Mouse (Mus musculus) frontal cortex, postnatal 36 days (tissue): Measurements from ENCODE around the gene Ndst2.
"Not testable (repeated sequence)": the region's sequence is repeated elsewhere in the genome, so short reads cannot be mapped to it uniquely, and the experiment has no call there.

Source experiments
- DNase-seq, 2 experiments: peaks; one replicate each; pipeline ENCODE4 v3.0.0; 2022; ENCODE audit warnings: low spot score in 2 of 2

Gene Ndst2

DNA sequence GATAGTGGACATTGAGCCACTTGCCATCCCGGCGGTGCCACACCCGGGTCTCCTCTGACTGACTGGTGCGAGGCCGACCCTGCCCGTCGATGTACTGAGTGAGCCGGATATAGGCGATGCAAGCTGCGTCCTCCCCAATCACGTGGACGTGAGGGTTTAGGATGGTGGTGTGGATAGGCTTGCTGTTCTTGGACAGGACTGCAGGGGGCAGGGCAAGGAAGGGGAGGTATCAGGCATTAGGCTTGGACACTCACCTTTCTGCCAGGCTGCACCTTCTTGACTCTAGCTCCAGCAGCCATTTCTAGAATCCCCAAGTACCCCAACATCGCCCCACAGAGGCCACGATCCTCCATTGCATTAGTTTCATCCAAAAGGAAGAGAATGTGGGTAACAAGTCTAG is 2.9 kb upstream of the Ndst2 start:
- no peak for DNase-seq

DNA sequence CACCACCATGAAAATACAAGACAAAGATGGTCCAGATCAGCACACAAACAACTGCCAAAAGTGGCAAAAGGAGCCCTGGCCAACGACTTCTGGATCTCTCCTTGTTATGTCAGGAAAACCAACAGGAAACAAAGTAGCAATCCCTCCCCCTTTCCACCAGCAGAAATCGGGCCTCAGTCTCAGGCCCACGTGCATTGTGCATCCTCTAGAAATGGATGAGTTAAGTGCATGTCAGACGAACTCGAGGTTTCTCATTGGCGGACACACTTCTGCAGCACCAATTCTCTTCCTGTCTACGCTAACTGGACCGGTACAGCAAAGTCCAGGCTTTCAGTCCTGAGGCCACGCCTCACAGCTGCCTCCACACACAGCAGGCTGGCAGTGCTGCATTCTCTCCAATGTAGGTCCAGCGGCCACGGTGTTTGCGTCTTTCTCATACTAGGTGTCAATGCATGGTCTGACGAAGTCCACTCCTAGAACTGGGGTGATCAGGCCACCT is 1.6 kb upstream of the Ndst2 start:
- no peak for DNase-seq

DNA sequence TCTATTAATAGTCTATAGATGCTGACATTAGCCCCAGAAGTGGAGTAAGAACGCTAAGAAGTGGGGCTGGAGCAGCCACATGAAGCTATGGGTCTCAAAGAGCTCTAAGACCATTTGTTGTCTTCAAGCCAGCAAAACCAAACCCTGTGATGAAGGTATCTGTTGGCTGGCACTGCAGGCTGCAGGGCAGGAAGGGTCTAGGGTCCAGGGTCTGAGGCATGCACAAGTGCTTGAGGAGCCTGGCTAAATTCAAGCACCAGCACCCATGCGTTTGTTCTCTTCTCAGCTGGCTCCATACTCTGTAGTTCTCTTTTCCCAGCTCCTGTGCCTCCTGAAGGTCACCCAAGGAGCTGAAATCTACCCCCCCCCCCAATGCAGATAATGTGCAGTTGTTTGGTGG is 690 bp upstream of the Ndst2 start:
- no peak for DNase-seq

DNA sequence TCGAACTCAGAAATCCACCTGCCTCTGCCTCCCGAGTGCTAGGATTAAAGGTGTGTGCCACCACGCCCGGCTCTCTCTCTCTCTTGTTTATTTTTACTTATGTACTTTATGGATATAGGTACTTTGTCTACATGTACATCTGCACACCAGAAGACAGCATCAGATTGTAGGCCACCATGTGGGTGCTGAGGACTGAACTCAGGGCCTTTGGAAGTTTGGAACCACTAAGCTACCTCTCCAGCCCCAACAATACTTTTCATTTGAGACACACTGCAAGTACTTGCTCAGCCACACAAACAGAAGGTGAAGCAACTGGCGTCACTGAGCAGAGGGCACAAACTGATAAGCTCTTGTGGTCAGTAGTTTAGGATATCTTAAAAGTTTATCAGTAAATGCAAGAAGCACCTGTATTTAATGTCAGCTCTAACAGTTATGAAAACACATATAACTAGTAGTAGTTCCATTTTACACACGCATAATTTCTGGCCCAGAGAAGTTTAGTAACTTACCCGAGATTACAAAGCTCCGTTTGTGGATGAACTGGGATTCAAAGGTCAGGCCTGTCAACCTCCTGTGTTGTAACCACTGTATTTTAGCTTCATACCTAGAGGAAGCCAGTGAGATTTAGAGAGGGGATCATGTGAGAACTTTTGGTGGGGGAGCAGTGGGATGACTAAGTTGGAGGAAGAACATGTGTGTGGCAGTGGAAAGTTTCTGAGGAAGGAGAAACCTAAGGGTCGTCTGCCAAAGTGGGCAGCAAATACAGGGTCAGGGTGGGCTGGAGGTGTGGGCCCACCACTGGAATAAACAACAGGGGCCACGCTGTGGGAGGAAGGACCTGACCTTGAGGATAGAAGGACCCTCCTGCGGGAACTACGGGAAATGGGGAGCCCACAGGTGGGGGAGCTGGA is 1.1 kb downstream of the Ndst2 start:
- no peak for DNase-seq

DNA sequence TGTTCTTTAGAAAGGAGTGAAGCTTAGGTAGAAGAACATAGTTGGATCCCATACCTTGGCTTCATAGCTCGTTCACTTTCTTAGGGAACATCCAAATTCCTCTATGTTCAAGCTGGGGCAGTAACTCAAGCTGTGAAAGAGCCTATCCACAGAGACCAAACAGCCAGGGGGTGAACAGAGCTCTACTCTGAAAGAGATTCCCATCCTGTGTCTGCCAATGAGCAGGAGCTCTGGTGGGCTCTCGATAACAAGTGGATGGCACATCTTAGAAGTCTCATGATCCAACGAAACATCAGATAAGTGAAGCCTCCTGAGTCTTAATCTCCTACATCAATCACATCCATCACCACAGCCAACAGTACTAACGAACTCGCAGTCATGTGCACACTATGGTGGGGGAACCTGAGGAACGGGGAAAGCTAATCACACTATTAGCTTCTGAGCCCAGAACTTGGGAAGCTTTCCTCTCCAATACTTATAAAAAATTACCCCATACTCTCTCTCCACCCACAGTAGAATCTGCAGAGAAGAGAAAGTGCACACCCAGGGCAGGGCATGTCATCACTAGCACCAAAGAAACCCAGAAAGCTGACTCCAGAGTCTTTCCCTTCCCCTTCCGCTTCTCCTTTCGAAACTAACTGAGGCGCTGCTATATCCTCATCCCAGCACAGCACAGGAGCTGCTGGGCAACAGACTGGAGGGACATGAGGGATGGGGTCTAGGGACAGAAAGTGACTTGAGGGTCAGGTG is 3.3 kb downstream of the Ndst2 start:
- DNase-seq = no peak

DNA sequence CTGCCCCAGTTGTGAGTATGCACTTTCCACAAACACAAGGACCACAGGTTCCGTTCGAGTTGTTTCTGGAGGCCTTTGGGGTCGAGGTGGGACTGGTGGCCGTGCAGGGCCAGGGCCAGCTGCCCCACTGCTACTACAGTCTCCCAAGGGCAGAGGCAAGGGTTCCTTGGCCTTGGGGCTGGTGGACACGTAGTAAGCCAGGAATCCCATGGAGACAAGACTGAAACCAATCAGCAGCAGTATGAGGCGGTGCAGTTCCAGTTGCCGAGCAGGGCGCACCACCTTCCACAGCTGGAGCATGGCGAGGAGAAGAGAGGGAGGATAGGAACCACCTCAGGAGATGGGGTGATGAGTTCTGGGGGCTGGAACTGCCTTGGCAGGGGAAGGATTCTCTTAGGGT is 4.5 kb downstream of the Ndst2 start:
- no peak for DNase-seq

DNA sequence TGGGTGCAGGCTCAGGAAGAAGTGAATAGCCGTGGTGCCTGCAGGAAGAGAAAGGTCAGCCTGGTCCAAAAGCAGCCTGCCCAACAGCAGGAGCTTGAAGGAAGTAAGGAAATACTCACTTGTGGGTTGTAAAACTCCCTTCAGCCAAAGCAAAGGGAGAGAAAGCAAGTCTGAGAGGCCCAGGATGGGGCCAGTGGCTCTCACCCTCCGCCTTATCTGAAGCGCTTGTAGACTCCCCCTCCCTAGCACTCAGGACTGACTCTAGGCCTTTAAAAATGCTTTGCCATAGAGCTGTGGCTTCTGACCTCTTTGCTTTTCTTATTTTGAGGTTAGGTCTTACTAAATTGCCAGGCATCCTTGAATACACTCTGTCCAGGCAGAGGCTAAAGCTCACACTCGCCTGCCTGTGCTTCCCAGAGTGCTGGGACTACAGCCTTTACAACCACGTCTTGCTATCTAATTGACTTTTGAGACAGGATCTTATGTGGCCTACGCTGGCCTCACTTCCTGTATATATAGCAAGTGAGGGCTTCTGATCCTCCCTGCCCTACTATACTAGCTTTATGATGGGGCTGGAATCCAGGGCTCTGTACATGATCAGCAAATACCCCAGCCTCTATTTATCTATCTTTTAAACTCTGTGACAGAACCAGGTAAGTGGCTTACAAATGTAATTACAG is 8.6 kb downstream of the Ndst2 start:
- DNase-seq = no peak

DNA sequence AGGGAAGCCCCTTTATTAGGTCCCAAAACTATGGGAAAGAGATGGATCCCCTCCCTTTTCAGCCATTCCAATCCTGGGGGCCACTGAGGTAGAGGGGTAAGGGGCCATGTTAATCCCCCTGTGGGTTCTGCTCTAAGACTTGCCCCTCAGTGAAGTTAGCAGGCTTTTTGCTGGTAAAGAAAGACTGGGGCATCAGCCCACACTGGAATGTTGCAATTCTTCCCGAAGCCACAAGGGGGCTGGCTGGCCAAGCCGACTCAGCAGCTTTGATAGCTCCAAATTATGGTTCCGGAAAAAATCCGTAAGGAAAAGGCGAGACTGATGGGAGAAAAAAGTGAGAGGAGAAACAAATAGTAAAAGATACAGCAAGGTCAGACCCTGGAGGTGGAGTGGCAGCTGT is 10.3 kb downstream of the Ndst2 start:
- DNase-seq = peak; percentile 61 to 75

DNA sequence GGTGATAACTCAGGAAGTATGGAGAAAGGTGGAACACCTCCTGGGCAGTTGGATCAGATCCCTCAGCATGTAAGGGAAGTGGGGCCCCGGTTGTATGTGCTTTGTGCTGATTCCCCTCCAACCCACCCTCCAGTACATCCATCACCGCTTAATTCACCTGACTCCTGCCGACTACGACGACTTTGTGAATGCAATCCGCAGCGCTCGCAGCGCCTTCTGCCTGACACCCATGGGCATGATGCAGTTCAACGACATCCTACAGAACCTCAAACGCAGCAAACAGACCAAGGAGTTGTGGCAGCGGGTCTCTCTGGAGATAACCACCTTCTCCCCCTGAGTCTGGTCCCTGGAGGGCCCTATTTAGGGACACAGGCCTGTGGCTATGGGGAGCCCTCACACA is 11.4 kb downstream of the Ndst2 start:
- DNase-seq = no peak

DNA sequence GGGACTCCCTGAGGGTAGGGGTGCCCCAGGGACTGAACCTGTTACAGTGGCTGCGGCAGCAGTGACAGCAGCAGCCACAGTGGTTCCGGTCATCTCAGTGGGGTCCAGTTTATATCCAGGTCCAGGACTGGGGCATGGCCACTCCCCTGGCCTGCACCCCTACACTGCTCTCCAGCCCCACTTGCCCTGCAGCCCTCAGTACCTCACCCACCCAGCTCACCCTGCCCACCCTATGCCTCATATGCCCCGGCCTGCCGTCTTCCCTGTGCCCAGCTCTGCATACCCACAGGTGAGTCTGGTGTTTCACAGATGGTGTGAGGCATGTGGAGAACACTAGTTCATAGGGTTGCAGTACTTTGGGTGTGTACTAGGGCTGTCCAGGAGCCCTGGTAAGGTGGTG is 13.0 kb downstream of the Ndst2 start:
- no peak for DNase-seq

DNA sequence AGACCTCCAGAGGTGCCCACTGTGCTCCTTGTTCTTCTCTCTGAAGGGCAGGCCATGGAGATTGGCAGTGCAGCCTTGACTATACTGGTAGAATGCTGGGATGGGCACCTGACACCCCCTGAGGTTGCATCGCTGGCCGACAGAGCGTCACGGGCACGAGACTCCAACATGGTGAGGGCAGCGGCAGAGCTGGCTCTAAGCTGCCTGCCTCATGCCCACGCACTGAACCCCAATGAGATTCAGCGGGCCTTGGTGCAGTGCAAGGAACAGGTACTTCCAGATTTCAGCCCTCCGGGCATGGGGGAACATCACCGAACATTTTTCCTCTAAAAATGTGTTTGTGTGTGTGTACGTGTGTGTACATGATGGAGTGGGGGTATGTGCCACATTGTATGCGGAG is 14.6 kb downstream of the Ndst2 start:
- DNase-seq = no peak

DNA sequence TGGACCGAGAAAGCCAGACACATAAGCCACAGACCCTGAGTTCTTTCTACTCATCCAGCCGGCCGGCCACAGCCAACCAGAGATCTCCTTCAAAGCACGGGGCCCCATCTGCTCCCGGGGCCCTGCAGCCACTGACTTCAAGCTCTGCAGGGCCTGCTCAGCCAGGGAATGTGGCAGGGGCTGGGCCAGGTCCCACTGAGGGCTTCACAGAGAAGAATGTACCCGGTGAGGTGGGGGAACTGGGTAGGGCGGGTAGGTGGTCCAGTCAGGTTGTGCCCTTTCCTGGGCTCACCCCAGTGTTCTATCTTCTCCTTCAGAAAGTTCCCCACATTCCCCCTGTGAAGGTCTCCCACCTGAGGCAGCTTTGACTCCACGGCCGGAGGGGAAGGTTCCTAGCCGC is 15.9 kb downstream of the Ndst2 start:
- DNase-seq = no peak

DNA sequence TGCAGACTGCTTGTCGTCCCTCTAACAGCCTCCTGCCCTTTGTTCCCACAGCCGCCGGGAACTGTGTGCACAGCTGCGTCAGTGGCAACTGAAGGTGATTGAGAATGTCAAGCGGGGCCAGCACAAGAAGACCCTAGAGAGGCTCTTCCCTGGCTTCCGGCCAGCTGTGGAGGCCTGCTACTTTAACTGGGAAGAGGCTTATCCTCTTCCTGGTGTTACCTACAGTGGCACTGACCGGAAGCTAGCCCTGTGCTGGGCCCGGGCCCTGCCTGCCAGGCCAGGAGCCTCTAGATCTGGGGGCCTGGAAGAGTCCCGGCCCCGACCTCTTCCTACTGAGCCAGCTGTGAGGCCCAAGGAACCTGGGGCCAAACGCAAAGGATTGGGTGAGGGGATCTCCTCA is 20.5 kb downstream of the Ndst2 start:
- no peak for DNase-seq

DNA sequence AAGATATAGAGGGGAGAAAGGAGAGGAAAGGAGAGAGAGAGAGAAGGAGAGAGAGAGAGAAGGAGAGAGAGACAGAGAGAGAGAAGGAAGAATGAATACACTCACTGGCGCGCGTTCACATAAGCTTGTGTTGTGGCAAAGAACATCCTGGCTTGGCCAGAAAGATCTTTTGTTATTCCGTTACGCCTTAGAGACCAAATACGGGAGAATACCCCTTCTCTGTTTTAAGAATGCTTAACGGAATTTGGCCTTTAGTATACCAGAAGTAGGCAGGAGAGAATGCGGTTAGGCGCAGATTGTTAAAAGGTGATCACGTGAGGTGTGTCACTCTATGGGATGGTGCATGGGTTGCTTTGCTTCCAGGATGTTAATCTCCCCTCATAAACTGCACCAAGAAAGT is 26.1 kb downstream of the Ndst2 start:
- DNase-seq = no peak

DNA sequence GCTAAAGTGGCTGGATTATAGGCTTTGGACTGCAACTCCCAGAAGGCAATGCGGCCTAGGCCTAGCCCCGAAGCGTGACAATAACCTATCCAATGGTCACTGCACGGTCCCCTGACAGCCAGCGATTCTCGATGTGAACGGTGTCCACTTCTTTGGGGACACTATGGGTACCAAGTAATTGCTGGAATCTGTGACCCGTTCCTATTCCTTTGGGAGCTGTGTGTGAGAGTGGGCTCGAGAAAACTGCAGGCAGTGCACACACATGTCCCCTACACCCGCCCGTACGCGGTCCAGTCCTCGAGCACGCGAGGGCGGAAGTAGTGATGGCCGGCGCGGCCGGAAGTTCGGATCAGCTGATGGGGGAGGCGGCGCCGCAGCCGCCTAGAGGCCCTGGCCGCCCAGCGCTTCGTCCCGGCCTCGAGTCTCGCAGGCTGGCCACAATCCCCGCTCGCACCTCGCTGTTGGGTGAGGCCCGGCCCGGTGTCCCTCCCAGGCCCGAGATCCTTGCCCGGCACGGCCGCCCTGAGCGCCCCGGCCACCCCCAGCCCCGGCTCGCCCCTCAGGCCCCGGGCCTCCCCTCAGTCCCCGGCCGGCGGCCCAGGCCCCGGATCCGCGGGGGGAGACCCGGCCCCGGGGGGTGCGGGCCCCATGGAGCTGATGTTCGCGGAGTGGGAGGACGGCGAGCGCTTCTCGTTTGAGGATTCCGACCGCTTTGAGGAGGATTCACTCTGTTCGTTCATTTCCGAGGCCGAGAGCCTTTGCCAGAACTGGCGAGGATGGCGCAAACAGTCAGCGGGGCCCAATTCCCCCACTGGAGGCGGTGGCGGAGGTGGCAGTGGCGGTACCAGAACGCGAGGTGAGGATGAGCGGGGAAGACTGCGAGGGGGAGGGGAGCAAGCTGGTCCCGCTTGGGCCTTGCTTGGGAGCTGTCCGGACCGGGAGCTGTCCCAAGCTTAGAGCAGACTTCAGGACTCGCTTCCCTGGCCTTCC is 26.9 kb downstream of the Ndst2 start, which contains the start of gene Zswim8:
Zswim8 (plus strand) TSS at position 352 of the 990 bp plus-strand sequence.
- DNase-seq = peak; percentile 93 to 94

DNA sequence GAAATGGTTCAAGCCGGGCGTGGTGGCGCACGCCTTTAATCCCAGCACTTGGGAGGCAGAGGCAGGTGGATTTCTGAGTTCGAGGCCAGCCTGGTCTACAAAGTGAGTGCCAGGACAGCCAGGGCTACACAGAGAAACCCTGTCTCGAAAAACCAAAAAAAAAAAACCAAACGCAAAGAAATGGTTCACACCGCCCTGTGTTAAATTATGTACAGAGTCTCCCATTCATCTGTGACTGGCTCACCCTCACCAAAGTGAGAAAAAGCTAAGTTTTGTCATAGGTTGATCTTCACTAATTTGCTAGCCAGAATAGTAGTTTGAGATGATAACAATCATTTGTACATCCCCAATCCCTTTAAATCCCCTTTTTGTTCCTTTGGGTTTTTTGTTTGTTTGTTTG is 30.9 kb downstream of the Ndst2 start:
- DNase-seq = not testable (repeated sequence)

DNA sequence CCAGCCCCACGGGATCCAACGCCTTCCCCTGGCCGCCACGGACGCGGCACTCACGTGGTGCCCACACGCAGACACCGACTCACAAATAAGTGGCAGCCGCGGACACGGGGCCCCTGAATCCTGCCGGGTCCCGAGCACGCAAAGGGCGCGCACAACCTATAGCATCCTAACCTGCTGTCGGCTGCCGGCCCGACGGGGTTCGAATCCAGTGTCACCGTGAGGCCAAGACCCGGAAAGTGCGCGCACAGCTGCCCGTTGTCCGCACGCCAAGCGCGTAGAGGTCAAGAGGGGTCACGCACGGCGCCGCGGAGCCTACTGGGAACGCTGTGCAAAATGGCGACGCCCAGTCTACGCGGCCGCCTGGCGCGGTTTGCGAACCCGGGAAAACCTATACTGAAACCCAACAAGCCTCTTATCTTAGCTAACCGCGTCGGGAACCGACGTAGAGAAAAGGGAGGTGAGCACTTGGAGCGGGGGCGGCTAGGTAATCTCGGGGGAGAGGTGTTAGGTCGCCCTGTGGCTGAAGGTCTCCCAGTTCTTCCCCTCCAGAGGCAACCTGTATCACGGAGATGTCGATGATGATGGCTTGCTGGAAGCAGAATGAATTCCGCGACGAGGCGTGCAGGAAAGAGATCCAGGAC is 31.5 kb downstream of the Ndst2 start, which contains the start of gene Chchd1:
Chchd1 (plus strand) TSS at position 266 of the 641 bp plus-strand sequence.
- DNase-seq = peak; percentile 92 to 94

DNA sequence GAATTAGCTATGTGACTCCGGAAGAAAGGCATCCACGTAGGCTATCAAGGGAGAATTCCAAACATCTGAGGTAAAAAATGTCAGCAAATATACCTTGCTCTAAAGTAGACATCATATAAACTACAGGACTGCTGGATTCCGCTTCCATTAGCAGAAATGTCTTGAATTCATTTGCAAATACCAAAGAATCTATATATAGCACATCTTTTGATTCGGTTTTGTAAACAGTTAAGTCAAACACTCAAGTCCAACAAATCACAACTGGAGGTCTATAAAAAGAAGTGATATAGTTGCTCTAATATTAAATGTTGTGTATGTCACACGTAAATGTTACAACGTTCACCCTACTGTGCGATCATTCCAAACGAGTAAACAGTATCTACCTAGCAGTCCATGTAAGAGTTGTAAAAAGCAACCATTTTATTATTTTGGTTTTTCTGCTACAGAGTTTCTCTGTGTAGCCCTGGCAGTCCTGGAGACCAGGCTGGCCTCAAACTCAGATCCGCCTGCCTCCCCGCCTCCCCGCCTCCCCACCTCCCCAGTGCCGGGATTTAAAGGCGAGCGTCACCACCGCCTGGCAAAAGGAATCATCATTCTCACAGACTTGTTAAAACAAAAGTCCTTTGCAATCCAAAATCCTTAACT is 32.1 kb downstream of the Ndst2 start:
- DNase-seq = no peak

DNA sequence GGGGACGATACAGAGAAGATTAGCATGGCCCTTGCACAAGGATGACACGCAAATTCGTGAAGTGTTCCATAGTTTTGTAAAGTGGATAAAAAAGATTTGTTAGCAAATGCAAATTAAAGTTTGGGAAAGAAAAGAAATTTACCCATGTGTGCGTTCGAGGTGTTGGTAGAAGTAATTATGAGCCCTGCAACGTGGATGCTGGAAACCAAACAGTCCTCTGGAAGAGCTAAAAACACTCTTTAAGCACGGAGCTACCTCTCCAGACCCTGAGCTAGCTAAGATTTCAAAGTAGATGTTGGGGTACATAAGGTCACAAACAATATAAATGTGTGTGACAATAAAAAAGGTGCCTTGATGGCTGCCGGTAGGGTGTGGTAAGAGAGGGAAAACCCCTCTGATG is 32.8 kb downstream of the Ndst2 start:
- no peak for DNase-seq

DNA sequence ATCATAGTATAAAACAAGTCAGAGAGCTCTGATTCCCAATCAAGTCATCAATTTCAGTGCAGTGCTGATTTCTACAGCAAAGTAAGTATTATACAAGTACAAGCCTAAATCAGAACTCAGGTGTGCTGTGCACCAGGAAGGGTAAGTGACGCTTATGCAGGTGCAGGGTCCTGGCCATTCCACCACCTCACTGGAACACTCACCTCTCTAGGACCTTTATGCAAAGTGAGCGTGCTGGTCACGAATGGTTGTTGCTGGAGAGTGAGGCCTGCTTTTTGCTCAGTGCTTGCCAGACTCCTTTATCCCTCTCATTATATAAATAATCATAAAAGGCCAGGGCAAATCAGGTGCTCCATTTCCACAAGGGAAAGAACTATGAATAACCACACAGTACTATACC is 34.0 kb downstream of the Ndst2 start:
- DNase-seq = no peak
